Mouse (Mus musculus): ENCODE data around the gene Borcs8. TPM values are rescaled to one million over a fixed set of nuclear protein-coding genes. Genes with fewer than 3 reads are reported as not detected.

Gene Borcs8
- polyA plus RNA-seq, 1 experiment from 2014 or later = 49.0 TPM

- H3K36me3 ChIP-seq (ENCODE audit: control insufficient read depth, insufficient read depth, low read length) = no peaks in the 10 kb centered on the region
- no peak for ATAC-seq (ENCODE audit: low FRiP score)
- H3K4me2 ChIP-seq (replicated peaks; ENCODE audit: low read depth, low read length) = no peak overlapping the region
- no peak for DNase-seq (ENCODE audit: low spot score)
- H3K4me1 ChIP-seq (replicated peaks; ENCODE audit: control insufficient read depth, insufficient read depth, low read length) = no peaks in the 10 kb centered on the region
- H3K4me3 ChIP-seq (ENCODE audit: low read depth, low read length) = no peak overlapping the region
- no peaks in the 10 kb centered on the region for H3K27me3 ChIP-seq (ENCODE audit: control insufficient read depth, insufficient read depth, low read length)
- no peaks in the 10 kb centered on the region for H3K9me3 ChIP-seq (ENCODE audit: control insufficient read depth, low read length)
- H3K27ac ChIP-seq (ENCODE audit: low read depth, low read length) = no peak overlapping the region
- 98% methylated on average over 4 of the region's 4 CpGs for WGBS
- no peak overlapping the region for H3K9ac ChIP-seq (ENCODE audit: low read depth, low read length)
Measured at GRCm38 (mm10) chr8:70179082-70179481, 39.8 kb downstream of the Borcs8 start.

GRCm38 (mm10) chr8:70181212-70181902 is 42.1 kb downstream of the Borcs8 start:
- 81% methylated on average over 16 of the region's 16 CpGs for WGBS
- Histone ChIP-seq H3K27ac (ENCODE audit: low read depth, low read length) (no peak overlapping the region), H3K4me3 (ENCODE audit: low read depth, low read length) (no peak overlapping the region), H3K27me3 (ENCODE audit: control insufficient read depth, insufficient read depth, low read length) (no peaks in the 10 kb centered on the region), H3K4me1 (replicated peaks; ENCODE audit: control insufficient read depth, insufficient read depth, low read length) (no peaks in the 10 kb centered on the region), H3K9me3 (ENCODE audit: control insufficient read depth, low read length) (no peaks in the 10 kb centered on the region), H3K9ac (ENCODE audit: low read depth, low read length) (no peak overlapping the region), H3K4me2 (replicated peaks; ENCODE audit: low read depth, low read length) (no peak overlapping the region), H3K36me3 (ENCODE audit: control insufficient read depth, insufficient read depth, low read length) (no peaks in the 10 kb centered on the region)
- DNase-seq (ENCODE audit: low spot score) (no peak), ATAC-seq (ENCODE audit: low FRiP score) (no peak; the same call in 1 of the 2 replicates)

GRCm38 (mm10) chr8:70181903-70182252 is 42.6 kb downstream of the Borcs8 start:
- no peak overlapping the region for H3K27ac ChIP-seq (ENCODE audit: low read depth, low read length)
- no peak overlapping the region for H3K4me2 ChIP-seq (replicated peaks; ENCODE audit: low read depth, low read length)
- ATAC-seq (ENCODE audit: low FRiP score) = no peak
- no peaks in the 10 kb centered on the region for H3K9me3 ChIP-seq (ENCODE audit: control insufficient read depth, low read length)
- DNase-seq (ENCODE audit: low spot score) = no peak
- H3K27me3 ChIP-seq (ENCODE audit: control insufficient read depth, insufficient read depth, low read length) = no peaks in the 10 kb centered on the region
- no peaks in the 10 kb centered on the region for H3K36me3 ChIP-seq (ENCODE audit: control insufficient read depth, insufficient read depth, low read length)
- H3K4me1 ChIP-seq (replicated peaks; ENCODE audit: control insufficient read depth, insufficient read depth, low read length) = no peaks in the 10 kb centered on the region
- H3K9ac ChIP-seq (ENCODE audit: low read depth, low read length) = no peak overlapping the region
- no peak overlapping the region for H3K4me3 ChIP-seq (ENCODE audit: low read depth, low read length)
- 66% methylated on average over 2 of the region's 2 CpGs for WGBS

GRCm38 (mm10) chr8:70183194-70183593 is 43.9 kb downstream of the Borcs8 start:
- Histone ChIP-seq H3K36me3 (ENCODE audit: control insufficient read depth, insufficient read depth, low read length) (no peaks in the 10 kb centered on the region), H3K9ac (ENCODE audit: low read depth, low read length) (no peak overlapping the region), H3K9me3 (ENCODE audit: control insufficient read depth, low read length) (no peaks in the 10 kb centered on the region), H3K27me3 (ENCODE audit: control insufficient read depth, insufficient read depth, low read length) (no peaks in the 10 kb centered on the region), H3K4me2 (replicated peaks; ENCODE audit: low read depth, low read length) (no peak overlapping the region), H3K4me1 (replicated peaks; ENCODE audit: control insufficient read depth, insufficient read depth, low read length) (no peaks in the 10 kb centered on the region), H3K4me3 (ENCODE audit: low read depth, low read length) (no peak overlapping the region), H3K27ac (ENCODE audit: low read depth, low read length) (no peak overlapping the region)
- DNase-seq (ENCODE audit: low spot score) (no peak), ATAC-seq (ENCODE audit: low FRiP score) (no peak)
- WGBS = 90% methylated on average over 4 of the region's 4 CpGs

GRCm38 (mm10) chr8:70188707-70189106 is 49.4 kb downstream of the Borcs8 start:
- Histone ChIP-seq H3K27me3 (ENCODE audit: control insufficient read depth, insufficient read depth, low read length) (no peaks in the 10 kb centered on the region), H3K4me1 (replicated peaks; ENCODE audit: control insufficient read depth, insufficient read depth, low read length) (no peaks in the 10 kb centered on the region), H3K27ac (ENCODE audit: low read depth, low read length) (no peak overlapping the region), H3K9me3 (ENCODE audit: control insufficient read depth, low read length) (no peaks in the 10 kb centered on the region), H3K9ac (ENCODE audit: low read depth, low read length) (no peak overlapping the region), H3K4me2 (replicated peaks; ENCODE audit: low read depth, low read length) (no peak overlapping the region), H3K4me3 (ENCODE audit: low read depth, low read length) (no peak overlapping the region), H3K36me3 (ENCODE audit: control insufficient read depth, insufficient read depth, low read length) (no peaks in the 10 kb centered on the region)
- ATAC-seq (ENCODE audit: low FRiP score) (no peak), DNase-seq (ENCODE audit: low spot score) (no peak)
- 71% methylated on average over 7 of the region's 7 CpGs for WGBS

- Histone ChIP-seq H3K4me2 (replicated peaks; ENCODE audit: low read depth, low read length) (no peak overlapping the region), H3K36me3 (ENCODE audit: control insufficient read depth, insufficient read depth, low read length) (no peaks in the 10 kb centered on the region), H3K9me3 (ENCODE audit: control insufficient read depth, low read length) (no peaks in the 10 kb centered on the region), H3K4me1 (replicated peaks; ENCODE audit: control insufficient read depth, insufficient read depth, low read length) (no peaks in the 10 kb centered on the region), H3K27me3 (ENCODE audit: control insufficient read depth, insufficient read depth, low read length) (no peaks in the 10 kb centered on the region), H3K27ac (ENCODE audit: low read depth, low read length) (no peak overlapping the region), H3K4me3 (ENCODE audit: low read depth, low read length) (no peak overlapping the region), H3K9ac (ENCODE audit: low read depth, low read length) (no peak overlapping the region)
- no peak for DNase-seq (ENCODE audit: low spot score)
- WGBS = 50% methylated on average over 5 of the region's 5 CpGs
- no peak for ATAC-seq (ENCODE audit: low FRiP score)
Measured at GRCm38 (mm10) chr8:70193238-70193637, 53.9 kb downstream of the Borcs8 start.

- no peak overlapping the region for H3K27ac ChIP-seq (ENCODE audit: low read depth, low read length)
- H3K9me3 ChIP-seq (ENCODE audit: control insufficient read depth, low read length) = no peaks in the 10 kb centered on the region
- H3K4me2 ChIP-seq (replicated peaks; ENCODE audit: low read depth, low read length) = no peak overlapping the region
- no peaks in the 10 kb centered on the region for H3K36me3 ChIP-seq (ENCODE audit: control insufficient read depth, insufficient read depth, low read length)
- H3K4me3 ChIP-seq (ENCODE audit: low read depth, low read length) = no peak overlapping the region
- no peak overlapping the region for H3K9ac ChIP-seq (ENCODE audit: low read depth, low read length)
- no peaks in the 10 kb centered on the region for H3K4me1 ChIP-seq (replicated peaks; ENCODE audit: control insufficient read depth, insufficient read depth, low read length)
- no peaks in the 10 kb centered on the region for H3K27me3 ChIP-seq (ENCODE audit: control insufficient read depth, insufficient read depth, low read length)
- DNase-seq (ENCODE audit: low spot score) = no peak
- no peak for ATAC-seq (ENCODE audit: low FRiP score)
- 79% methylated on average over 3 of the region's 3 CpGs for WGBS
Measured at GRCm38 (mm10) chr8:70194191-70194590, 54.9 kb downstream of the Borcs8 start.

GRCm38 (mm10) chr8:70195762-70196161 is 56.5 kb downstream of the Borcs8 start:
- no peak overlapping the region for H3K4me2 ChIP-seq (replicated peaks; ENCODE audit: low read depth, low read length)
- H3K27me3 ChIP-seq (ENCODE audit: control insufficient read depth, insufficient read depth, low read length) = no peaks in the 10 kb centered on the region
- no peaks in the 10 kb centered on the region for H3K36me3 ChIP-seq (ENCODE audit: control insufficient read depth, insufficient read depth, low read length)
- DNase-seq (ENCODE audit: low spot score) = no peak
- H3K9ac ChIP-seq (ENCODE audit: low read depth, low read length) = no peak overlapping the region
- H3K9me3 ChIP-seq (ENCODE audit: control insufficient read depth, low read length) = no peaks in the 10 kb centered on the region
- 88% methylated on average over 2 of the region's 2 CpGs for WGBS
- H3K4me3 ChIP-seq (ENCODE audit: low read depth, low read length) = no peak overlapping the region
- no peak for ATAC-seq (ENCODE audit: low FRiP score)
- no peaks in the 10 kb centered on the region for H3K4me1 ChIP-seq (replicated peaks; ENCODE audit: control insufficient read depth, insufficient read depth, low read length)
- H3K27ac ChIP-seq (ENCODE audit: low read depth, low read length) = no peak overlapping the region

Data from hindbrain, embryonic 11.5 days (tissue).